Mouse (Mus musculus): ENCODE results near the gene Zc3h4.

Zc3h4 gene

GRCm38 (mm10) chr7:16477628-16478027 lies 76.9 kb downstream of the Zc3h4 start, which contains the start of gene Npas1:
TSS of gene Npas1 (minus strand) at chr7:16477728.
- DNase-seq (ENCODE audit: low spot score), result no peak
